Mouse (Mus musculus): Measurements from ENCODE around the gene Rnf220. TPM values are rescaled to one million over a fixed set of nuclear protein-coding genes. Genes with fewer than 3 reads are reported as not detected.
A peak's percentile ranks its signal among the peaks of the same experiment; 100 is the strongest.

Rnf220 gene
- polyA plus RNA-seq, 1 experiment from 2014 or later, result 97.1 TPM

DNA sequence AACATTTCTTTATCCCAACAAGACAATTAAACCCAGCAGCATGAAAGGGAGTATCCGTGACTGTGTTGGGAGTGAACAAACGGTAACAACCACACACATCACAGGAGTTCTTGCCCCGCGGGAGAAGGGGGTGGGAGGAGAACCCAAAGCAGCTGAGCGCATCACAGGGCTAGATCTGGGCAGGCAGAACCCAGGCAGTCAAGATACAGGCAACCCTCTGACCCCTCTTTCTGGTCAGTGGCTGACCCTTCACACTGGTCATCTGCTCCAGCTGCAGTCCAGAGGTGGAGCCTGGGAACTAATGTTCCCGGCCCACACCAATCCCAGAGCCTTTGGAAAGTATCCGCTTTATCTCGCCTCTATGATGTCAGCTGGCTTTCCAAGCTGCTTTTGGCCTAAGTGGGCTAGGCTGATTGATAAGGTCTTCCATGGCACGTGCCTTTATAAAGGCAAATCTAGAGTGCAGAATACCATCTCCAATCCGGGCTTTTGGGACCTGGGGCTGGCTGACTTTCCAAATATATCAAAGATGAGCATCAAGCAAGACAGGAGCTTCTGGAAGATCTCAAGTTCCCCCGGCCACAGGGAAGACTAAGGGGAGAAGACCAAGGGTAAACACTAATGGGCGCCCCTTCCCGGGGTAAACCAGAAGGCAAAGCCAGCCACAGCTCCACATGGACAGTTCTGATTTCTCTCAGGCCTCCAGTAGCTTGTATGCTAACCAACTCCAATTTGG is 11.6 kb downstream of the Rnf220 start:
- peak; percentile 64; the same call in 1 of the 2 replicates for ATAC-seq (ENCODE audit: low read depth)
- 27% methylated on average over 13 of the region's 13 CpGs for WGBS
- H3K4me1 ChIP-seq (replicated peaks), result peaks cover 51% of the 10 kb centered on the region

DNA sequence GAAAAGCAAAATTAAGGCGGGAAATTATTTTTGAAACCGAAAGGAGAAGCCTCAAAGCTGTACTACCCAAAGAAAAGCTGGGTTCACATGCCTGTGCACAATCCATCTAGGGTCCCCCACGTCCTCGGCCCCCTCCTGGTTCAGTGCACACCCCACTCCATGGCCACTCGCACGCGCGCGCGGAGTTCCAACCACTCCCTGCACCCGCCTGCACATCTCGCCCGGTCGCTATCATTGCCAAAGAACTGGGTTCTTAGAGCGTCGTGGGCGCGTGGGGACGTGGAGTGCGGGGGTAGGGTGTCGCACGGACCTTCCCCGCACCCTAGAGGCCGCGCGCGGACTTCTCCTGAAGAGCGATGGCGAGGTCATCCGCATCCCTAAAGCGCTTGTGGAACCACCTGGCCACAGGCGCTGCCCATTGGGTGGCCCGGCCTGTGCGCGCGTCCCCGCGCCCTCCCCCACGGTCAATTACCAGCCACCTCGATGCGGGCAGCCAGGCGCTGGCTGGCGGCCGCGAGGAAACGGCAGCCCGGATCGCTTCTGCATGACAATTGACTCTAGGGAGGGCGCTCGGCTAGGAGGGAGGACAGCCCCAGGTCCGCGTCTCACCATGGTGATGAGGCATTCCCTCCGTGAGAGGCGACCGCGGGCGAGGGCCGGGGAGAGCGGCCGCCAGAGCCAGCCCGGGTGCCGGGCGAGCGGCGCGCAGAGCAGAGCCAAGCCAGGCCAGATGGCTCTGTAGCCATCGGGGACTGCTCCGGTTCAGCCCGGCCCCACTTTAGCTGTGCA is 12.4 kb downstream of the Rnf220 start:
- peaks cover 58% of the 10 kb centered on the region for H3K4me1 ChIP-seq (replicated peaks)
- no peaks in the 10 kb centered on the region for H3K36me3 ChIP-seq
- H3K27me3 ChIP-seq, result peaks cover 95% of the 10 kb centered on the region
- peak overlapping the region; percentile 60 for H3K9ac ChIP-seq
- peak; percentile 91 for ATAC-seq (ENCODE audit: low read depth)
- WGBS, result under 1% methylated on average over 69 of the region's 69 CpGs
- peak overlapping the region; percentile 65 for H3K4me2 ChIP-seq
- peak overlapping the region; percentile 75 for H3K27ac ChIP-seq (replicated peaks)
- peak overlapping the region; percentile 35 for H3K4me3 ChIP-seq
- H3K9me3 ChIP-seq, result no peaks in the 10 kb centered on the region

More for the DNA sequence above, 11.6 kb downstream of the Rnf220 start:
- H3K4me2 ChIP-seq, result peak overlapping the region; percentile 65
- H3K4me3 ChIP-seq, result peak overlapping the region; percentile 35
- H3K27me3 ChIP-seq, result peaks cover 95% of the 10 kb centered on the region
- peak overlapping the region; percentile 75 for H3K27ac ChIP-seq (replicated peaks)
- no peaks in the 10 kb centered on the region for H3K36me3 ChIP-seq
- H3K9me3 ChIP-seq, result no peaks in the 10 kb centered on the region
- peak overlapping the region; percentile 60; the same call in 1 of the 2 replicates for H3K9ac ChIP-seq

GRCm38 (mm10) chr4:117483931-117484255 is 13.0 kb downstream of the Rnf220 start:
- no peak for ATAC-seq (ENCODE audit: low read depth)
- Histone ChIP-seq H3K9ac (peak overlapping the region; percentile 60), H3K4me1 (replicated peaks) (peaks cover 60% of the 10 kb centered on the region), H3K27me3 (peaks cover 96% of the 10 kb centered on the region), H3K9me3 (no peaks in the 10 kb centered on the region), H3K36me3 (no peaks in the 10 kb centered on the region), H3K27ac (replicated peaks) (peak overlapping the region; percentile 75; the same call in 1 of the 2 replicates), H3K4me3 (peak overlapping the region; percentile 35), H3K4me2 (peak overlapping the region; percentile 65)
- WGBS, result under 1% methylated on average over 15 of the region's 15 CpGs

DNA sequence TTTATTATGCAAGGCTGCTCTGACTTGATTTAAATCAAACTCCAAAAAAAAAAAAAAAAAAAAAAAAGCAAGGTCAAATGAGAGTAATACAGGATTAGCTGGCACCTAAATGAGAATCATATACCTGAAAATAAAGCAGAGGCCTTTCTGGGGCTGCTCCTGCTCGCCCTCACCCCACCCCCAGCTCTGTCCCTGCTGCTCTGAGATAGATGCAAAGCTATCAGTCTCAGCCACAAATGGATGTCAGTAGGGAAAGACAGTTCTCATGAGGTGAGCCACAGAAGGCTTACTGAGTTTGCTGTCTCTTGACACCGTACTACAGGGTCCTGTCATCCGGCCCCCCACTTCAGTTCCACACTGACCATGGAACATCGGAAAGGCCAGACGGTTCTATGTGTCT is 14.7 kb downstream of the Rnf220 start:
- WGBS, result 70% methylated on average over 5 of the region's 5 CpGs
- Histone ChIP-seq H3K4me3 (no peak overlapping the region), H3K9me3 (no peaks in the 10 kb centered on the region), H3K4me2 (no peak overlapping the region), H3K9ac (no peak overlapping the region), H3K4me1 (replicated peaks) (peaks cover 63% of the 10 kb centered on the region), H3K27ac (replicated peaks) (no peak overlapping the region), H3K36me3 (no peaks in the 10 kb centered on the region), H3K27me3 (peaks cover 96% of the 10 kb centered on the region)
- no peak for ATAC-seq (ENCODE audit: low read depth)

DNA sequence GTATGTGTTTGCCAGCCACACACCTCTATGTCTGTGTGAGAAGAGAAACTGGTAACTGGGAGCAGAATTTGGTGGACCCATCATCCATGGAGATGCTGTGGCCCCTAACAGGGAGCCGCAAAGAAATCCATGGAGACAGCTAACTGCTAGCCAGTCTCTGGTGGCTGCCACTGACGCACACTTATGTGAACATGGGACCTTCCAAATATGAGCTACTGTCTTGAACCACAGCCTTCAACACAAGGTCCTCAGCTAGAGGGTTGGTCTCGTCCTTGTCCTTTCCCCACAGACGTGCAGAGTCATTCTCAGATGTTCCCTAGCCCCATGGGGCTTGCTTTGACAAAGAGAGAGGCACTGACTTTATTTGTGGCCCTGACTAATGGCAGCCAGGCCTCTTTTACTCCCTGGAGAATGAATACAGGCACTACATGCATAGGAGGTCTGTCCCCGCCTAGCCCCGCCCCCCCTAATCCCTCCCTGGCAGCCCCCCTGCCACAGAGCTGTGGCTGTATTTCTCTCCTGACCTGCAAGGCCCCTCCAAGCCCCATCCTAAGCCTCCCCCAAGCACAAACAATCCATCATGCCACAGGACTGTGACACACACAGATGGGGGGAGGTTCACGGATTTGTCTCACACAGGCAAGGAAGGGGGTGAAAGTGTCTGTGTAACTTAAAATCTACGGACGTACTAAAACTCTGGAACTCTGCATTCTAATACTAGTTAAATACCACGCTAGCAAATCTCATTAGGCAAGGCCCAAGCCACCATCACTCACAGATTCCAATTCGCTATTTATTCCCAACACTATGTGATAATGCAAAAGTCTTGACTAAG is 16.0 kb downstream of the Rnf220 start:
- ATAC-seq (ENCODE audit: low read depth), result 0 out of 2 replicates have a peak, but pooled peaks have one; percentile 20
- Histone ChIP-seq H3K4me3 (no peak overlapping the region), H3K36me3 (no peaks in the 10 kb centered on the region), H3K9ac (no peak overlapping the region), H3K4me2 (no peak overlapping the region), H3K27me3 (peaks cover 95% of the 10 kb centered on the region), H3K27ac (replicated peaks) (no peak overlapping the region), H3K4me1 (replicated peaks) (peaks cover 56% of the 10 kb centered on the region), H3K9me3 (no peaks in the 10 kb centered on the region)
- WGBS, result 17% methylated on average over 11 of the region's 11 CpGs

DNA sequence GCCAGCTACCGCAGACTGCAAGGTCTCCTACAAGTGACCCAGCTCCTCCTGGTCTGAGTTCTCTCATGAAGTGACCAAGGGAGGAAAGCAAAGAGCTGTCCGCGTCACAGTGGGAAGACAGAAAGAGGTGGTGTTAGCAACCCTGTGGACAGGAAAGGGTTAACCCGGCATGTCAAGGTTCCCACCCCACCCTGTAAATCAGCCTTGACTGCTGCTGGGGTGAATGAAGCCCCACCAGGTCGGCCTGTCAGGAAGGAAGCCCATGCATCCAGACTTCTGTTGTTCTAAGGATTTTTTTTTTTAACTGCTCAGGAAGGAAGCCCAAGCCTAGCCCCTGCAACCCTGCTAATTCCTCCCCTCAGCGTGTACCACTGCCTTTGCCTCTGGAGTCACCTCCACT is 16.9 kb downstream of the Rnf220 start:
- WGBS, result 26% methylated on average over 6 of the region's 6 CpGs
- Histone ChIP-seq H3K4me3 (no peak overlapping the region), H3K36me3 (no peaks in the 10 kb centered on the region), H3K27ac (replicated peaks) (no peak overlapping the region), H3K27me3 (peaks cover 95% of the 10 kb centered on the region), H3K4me1 (replicated peaks) (peaks cover 53% of the 10 kb centered on the region), H3K9me3 (no peaks in the 10 kb centered on the region), H3K4me2 (no peak overlapping the region), H3K9ac (no peak overlapping the region)
- no peak for ATAC-seq (ENCODE audit: low read depth)

- WGBS, result 80% methylated on average over 15 of the region's 15 CpGs
- no peak overlapping the region for H3K4me2 ChIP-seq
- H3K9me3 ChIP-seq, result no peaks in the 10 kb centered on the region
- peaks cover 41% of the 10 kb centered on the region for H3K4me1 ChIP-seq (replicated peaks)
- H3K36me3 ChIP-seq, result no peaks in the 10 kb centered on the region
- no peak overlapping the region for H3K9ac ChIP-seq
- no peak overlapping the region for H3K4me3 ChIP-seq
- ATAC-seq (ENCODE audit: low read depth), result no peak
- no peak overlapping the region for H3K27ac ChIP-seq (replicated peaks)
- peaks cover 99% of the 10 kb centered on the region for H3K27me3 ChIP-seq
Measured at GRCm38 (mm10) chr4:117478101-117478673, 18.7 kb downstream of the Rnf220 start.

DNA sequence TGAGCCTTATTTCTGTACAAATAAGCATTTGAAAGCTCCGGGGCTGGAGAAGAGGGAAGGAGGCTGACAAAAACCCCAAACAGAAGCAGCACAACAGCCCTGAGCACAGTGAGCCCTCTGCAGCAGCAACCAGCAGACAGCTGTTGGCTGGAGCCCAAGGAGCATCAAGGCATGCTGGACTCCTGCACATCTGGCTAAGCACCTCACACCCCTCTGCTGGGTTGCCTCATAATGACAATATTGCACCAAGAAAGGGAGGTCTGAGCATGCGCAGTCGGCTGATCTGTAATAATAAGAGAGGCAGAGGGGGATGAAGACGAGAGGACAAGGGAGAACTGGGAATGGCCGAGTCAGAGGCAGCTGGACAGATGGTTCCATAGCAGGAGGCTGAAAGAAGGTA is 19.5 kb downstream of the Rnf220 start:
- Histone ChIP-seq H3K4me1 (replicated peaks) (peaks cover 41% of the 10 kb centered on the region), H3K27ac (replicated peaks) (no peak overlapping the region), H3K9ac (no peak overlapping the region), H3K4me2 (no peak overlapping the region), H3K27me3 (peaks cover 99% of the 10 kb centered on the region), H3K4me3 (no peak overlapping the region), H3K9me3 (no peaks in the 10 kb centered on the region), H3K36me3 (no peaks in the 10 kb centered on the region)
- no peak for ATAC-seq (ENCODE audit: low read depth)
- WGBS, result 42% methylated on average over 5 of the region's 5 CpGs

GRCm38 (mm10) chr4:117476777-117477176 is 20.1 kb downstream of the Rnf220 start:
- no peak overlapping the region for H3K4me3 ChIP-seq
- no peak overlapping the region for H3K4me2 ChIP-seq
- H3K4me1 ChIP-seq (replicated peaks), result peaks cover 41% of the 10 kb centered on the region
- H3K27me3 ChIP-seq, result peaks cover 98% of the 10 kb centered on the region
- no peaks in the 10 kb centered on the region for H3K36me3 ChIP-seq
- H3K9ac ChIP-seq, result no peak overlapping the region
- no peak for ATAC-seq (ENCODE audit: low read depth)
- H3K27ac ChIP-seq (replicated peaks), result no peak overlapping the region
- WGBS, result 64% methylated on average over 4 of the region's 4 CpGs
- H3K9me3 ChIP-seq, result no peaks in the 10 kb centered on the region

- Histone ChIP-seq H3K27me3 (peaks cover 94% of the 10 kb centered on the region), H3K4me2 (no peak overlapping the region), H3K9ac (no peak overlapping the region), H3K4me3 (no peak overlapping the region), H3K27ac (replicated peaks) (no peak overlapping the region), H3K36me3 (no peaks in the 10 kb centered on the region), H3K4me1 (replicated peaks) (peaks cover 40% of the 10 kb centered on the region), H3K9me3 (no peaks in the 10 kb centered on the region)
- no peak for ATAC-seq (ENCODE audit: low read depth)
Measured at GRCm38 (mm10) chr4:117476355-117476754, 20.5 kb downstream of the Rnf220 start.

DNA sequence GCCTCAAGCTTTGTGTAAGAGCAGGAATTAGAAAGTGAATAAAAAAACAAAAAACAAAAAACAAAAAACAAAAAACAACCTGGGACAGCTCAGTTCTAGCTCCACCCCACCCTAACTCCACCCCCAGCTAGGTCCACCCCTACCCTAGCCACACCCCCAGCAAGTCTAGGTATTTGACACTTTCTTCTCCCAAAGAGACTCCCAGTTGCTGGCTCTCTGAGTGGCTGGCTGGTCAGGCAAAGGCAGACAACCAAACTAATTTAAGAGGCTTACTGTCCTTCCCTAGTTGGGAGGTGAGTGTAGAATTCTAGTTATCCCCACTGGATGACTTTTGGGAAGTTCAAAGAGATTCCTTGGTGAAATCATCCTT is 22.9 kb downstream of the Rnf220 start:
- Histone ChIP-seq H3K4me1 (replicated peaks) (peaks cover 19% of the 10 kb centered on the region), H3K4me2 (no peak overlapping the region), H3K27ac (replicated peaks) (no peak overlapping the region), H3K9me3 (no peaks in the 10 kb centered on the region), H3K9ac (no peak overlapping the region), H3K4me3 (no peak overlapping the region), H3K27me3 (peaks cover 83% of the 10 kb centered on the region), H3K36me3 (no peaks in the 10 kb centered on the region)
- no peak for ATAC-seq (ENCODE audit: low read depth)
